Mouse (Mus musculus): ENCODE results near the gene Gm6034.
"Not testable (repeated sequence)": the region's sequence is repeated elsewhere in the genome, so short reads cannot be mapped to it uniquely, and the experiment has no call there.

DNA sequence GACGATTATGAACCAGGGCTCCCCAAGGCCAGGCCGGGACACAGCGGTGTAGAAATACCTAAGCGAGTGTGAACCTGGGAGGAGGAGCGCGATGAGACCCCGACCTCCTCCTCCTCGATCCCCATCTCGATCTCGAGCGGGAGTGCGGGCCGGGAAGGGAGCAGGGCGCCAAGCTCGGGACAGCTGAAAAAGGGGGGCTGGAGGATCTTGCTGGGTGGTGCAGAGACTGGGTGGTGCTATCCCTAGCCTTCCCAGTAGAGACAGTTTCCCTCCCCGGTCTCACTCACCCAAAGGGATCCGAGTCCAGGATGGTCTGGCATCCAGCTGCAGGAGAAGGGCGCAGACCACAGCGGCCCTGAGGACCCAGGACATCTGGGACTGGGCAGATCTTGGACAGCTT, 706 bp upstream of the Gm6034 start:
- TF ChIP-seq CTCF, POLR2A (IDR thresholded peaks at IDR 0.05; ENCODE audit: extremely low read depth, insufficient read depth, low read length): not testable (repeated sequence)

All from cortical plate, adult 2 months (tissue).